Mouse (Mus musculus): ENCODE measurements around the gene Prlh. TPM values are rescaled to one million over a fixed set of nuclear protein-coding genes. Genes with fewer than 3 reads are reported as not detected.

The Prlh gene
- total RNA-seq, 2 experiments from 2014 or later = not detected

DNA sequence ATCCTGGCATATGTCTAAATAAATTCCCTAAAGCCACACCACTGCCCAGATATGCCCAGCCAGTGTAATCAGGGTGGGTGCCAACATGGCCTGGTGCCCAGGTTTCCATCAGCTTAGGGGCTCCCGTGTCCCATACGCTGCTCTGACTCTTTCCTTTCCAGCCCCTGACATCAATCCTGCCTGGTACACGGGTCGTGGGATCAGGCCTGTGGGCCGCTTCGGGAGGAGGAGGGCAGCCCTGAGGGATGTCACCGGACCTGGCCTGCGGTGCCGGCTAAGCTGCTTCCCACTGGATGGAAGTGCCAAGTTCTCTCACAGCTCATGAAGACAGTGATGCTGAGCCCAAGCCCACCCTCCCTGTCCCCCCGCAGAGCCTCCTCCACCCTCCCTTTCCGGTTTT is 780 bp downstream of the Prlh start:
- no peak for DNase-seq

- DNase-seq = peak; percentile 71
Measured at GRCm38 (mm10) chr1:90956245-90957096, 3.6 kb downstream of the Prlh start.

GRCm38 (mm10) chr1:90962526-90962925 is 9.6 kb downstream of the Prlh start:
- DNase-seq = no peak

DNA sequence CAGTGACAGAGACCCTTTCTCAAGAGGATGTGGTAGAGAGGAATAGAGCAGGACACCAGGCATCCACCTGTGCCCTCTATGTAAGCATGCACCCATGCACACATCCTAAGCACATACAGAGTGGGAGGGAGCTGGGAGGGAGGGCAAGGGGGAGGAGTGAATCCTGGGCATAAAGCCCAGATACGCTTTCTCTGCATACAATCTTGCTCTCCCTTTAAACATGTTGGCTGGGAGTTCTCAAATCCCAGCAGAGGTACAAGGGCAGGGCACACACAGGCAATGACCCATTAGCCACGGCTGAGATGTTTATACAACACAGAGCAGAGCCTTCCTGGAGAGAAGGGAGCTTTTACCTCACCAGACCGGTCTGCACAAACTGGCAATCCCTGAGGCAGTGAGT is 10.1 kb downstream of the Prlh start:
- no peak for DNase-seq

DNA sequence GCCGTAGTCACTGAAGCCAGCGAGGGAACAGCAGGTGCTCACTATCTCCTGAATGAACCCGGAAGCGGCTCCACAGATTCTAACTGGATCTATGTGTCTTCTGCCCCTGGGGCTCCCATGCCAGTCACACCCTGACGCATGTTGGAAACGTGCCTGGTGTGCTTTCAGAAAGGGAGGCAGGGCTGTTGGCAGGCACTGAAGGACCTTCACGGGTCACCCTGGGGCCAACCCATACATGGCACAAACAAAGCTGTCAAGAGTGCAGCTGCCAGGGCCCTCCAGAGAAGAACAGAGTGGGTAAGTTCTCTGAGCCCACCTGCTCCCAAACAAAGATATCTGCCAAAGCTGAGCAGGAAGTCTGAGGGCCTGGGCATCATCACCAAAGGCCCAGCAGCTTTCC is 14.7 kb downstream of the Prlh start:
- DNase-seq = peak; percentile 87

DNA sequence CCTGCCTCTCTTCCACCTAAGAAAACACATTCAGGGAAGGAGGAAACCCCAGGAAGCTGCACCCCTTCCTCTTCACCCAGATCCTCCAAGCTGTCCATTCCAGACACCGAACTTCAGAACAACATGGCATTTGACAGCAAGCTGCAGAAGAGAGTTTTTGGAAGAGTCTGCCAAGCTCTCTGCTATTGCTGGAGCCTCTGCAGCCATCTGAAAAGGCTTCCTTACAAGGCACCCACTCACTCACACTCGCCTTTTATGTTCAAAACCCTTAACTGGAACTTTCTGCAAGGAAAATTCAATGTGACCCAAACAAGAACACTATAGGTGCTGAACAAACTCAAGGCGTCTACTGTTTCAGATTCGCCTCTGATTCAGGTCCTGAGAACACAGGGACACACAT is 15.7 kb downstream of the Prlh start:
- no peak for DNase-seq

DNA sequence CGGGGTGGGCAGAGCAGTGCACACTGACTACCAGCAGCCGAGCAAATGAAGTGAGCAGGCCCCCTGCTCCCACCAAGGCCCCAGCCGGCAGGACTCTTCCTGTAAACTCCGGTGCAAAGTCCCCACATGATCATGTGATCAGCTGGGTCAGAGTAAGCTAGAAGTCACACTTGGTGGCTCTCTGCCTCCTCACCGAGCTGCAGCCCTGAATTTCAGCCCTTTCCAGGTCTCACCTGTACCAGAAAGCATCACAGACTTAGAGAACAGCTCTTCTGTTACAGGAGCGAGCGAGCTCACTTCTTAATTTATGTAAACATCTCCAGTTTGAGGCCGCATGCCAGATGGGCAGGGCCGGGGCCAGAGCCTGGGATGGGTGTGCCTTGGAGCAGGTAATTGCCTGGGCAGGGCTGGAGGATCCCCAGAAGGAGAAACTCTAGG is 16.5 kb downstream of the Prlh start, which contains the start of gene Rab17:
TSS of gene Rab17 (minus strand) at position 315 of the 438 bp plus-strand sequence.
- no peak for DNase-seq

GRCm38 (mm10) chr1:90969881-90970390 is 17.0 kb downstream of the Prlh start:
- DNase-seq = no peak

- DNase-seq = peak; percentile 98
Measured at GRCm38 (mm10) chr1:90972911-90973573, 20.1 kb downstream of the Prlh start.

DNA sequence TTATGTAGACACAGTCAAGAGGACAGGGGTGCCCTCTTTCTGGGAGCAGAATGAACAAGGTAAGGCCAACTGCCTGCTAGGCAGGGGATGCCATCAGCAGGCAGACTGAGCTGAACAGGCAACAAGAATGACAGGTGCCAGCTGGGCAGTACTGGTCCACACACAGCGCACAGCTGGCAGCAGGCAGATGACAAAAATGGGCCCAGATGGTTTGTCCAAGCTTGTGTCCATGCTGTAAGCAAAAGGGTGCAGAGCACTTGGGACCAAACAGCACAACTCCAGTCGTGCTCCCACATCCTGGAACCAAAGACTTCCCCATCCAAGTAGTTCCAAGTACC is 20.6 kb downstream of the Prlh start:
- no peak for DNase-seq

DNA sequence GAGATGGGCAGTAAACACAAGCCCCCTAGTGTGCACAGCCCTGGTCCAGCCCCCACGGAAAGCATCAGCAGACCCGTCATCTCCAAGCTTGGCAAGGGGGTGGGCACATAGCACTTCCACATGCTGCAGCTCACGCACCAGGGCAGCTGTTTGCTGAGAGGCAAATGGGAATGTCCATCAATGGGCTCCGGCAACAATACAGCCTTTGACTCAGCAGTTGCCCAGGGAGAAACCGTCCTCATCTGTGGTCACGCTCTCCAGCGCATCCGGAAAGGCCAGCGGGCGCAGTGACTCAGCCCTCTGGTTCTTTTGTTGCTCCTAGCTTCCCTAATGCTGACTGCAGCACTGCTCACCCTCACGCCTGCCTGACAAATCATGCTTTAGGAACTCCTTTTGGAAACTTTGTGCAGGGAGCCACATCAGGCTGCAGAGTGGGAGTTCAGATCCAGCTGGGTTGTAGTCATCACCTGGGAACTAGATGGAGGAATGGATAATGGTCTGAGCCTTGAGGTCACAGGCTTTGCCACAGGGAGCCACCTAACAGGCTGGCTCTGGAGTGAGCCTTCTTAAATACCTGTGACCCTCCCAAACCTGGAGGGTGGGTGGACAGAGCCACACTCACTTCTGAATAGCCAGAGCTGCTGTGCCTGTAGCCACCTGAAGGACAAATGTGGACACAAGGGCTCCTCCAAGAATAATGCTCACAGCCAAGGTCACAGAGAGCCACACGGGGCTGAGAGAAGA is 22.2 kb downstream of the Prlh start:
- DNase-seq = peak; percentile 76

DNA sequence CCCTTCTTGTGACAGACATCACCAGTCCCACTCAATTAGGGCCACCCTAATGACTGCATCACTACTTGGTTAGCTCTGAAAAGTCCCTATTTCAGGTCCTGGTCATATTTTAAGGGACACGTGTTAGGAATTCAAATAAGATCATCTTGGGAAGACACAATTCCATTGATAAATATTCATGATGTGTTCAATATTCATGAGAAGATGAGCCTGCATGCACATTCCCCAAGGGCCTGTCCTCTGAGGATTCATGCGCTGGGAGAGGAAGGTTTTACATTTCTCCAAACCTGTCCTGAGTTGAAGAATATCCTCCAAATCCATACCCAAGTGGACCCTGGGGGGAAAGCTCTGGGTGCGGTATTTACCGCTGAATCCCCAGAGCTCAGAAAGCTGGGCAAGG is 23.1 kb downstream of the Prlh start:
- DNase-seq = no peak

- peak; percentile 3 for DNase-seq
Measured at GRCm38 (mm10) chr1:90980638-90981330, 27.9 kb downstream of the Prlh start.

GRCm38 (mm10) chr1:90981346-90981745 is 28.4 kb downstream of the Prlh start:
- DNase-seq = no peak

DNA sequence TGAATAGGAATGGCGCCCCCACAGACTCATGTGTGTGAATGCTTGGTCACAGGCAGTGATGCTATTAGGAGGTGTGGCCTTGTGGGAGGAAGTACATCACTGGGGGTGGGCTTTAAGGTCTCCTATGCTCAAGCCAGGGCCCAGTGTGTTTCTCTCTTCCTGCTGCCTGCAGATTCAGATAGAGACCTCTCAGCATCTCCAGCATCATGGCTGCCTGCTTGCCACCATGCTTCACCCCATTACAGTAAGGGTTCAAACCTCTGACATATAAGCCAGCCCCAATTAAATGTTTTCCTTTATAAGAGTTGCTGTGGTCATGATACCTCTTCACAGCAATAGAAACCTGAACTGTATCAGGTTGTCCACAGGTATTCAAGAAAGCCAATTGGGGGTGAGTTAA is 43.0 kb downstream of the Prlh start:
- DNase-seq = no peak

DNA sequence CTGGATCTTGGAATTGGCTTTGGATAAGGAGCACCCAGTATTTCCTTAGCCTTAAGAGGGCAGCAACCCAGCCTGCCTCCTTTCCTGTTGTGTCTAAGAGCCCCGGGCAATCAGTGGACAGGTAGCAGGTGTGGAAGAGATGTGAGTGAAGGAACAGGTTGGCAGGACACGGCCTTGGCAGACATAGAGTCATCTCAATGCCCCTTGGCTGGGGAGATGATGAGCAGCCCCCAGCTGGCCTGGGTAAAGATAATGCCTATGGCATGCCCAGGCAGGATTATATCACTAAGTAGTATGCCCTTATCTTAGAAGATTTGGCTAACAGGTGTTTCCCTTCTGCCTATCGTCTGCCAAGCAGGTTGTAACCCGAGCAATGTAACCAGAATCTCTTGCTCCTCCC is 44.2 kb downstream of the Prlh start:
- DNase-seq = no peak

DNA sequence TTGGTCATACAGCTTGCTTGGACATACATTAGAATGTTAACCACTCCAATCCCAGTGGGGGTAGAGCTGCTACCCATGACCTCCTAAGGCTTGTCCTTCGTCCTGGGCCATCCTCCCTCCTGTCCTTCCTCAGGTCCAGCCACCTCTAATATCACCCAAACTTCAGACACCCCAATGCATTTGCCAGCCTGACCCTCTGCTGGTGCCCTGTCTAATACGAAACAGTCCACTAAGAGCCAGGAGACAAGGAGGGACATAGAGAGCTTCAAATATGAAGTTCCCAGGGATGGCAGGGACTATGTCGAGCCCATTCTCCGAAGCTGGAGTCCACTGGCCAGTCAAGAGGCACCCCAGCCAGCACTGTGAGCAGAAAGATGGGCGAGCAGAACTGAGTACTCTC is 44.7 kb downstream of the Prlh start:
- no peak for DNase-seq

GRCm38 (mm10) chr1:90998268-90998890 is 45.5 kb downstream of the Prlh start, which contains the start of gene Lrrfip1:
Gene Lrrfip1 (plus strand): TSS chr1:90998737.
- peak; percentile 78 for DNase-seq

DNA sequence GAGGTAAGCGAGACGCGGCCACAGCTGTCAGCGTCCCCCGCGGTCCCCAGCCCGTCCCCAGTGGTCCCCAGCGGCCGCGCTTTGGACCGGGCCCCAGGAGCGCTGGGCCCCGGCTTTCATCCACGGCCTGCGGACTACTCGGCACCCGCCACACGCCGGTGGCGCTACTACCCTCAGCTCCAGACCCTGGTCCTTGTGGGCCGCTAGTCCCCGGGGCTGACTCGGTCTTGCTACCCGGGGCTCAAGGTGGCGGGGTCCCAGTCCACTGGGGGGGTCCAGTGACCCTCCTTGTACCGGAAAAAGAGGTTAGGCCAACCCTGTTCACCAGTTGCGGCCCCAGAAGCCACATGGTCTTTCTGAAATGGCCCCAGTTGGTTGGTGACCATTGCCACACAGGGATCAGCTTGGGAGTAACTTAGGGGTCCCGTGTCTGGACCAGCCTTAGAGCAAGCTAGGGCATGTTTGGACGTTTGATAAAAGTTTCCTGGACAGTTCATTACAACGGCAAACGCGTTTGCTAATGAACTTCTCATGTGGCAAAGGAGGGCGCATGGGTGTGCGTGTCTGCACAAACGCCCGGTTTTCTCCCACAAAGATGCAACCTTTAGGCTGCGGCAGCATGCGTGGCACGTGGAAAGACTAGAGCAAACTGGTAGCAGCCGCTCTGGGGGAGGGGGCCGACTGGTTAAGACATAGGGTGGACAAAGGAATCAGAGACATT is 46.1 kb downstream of the Prlh start:
- no peak for DNase-seq

- no peak for DNase-seq
Measured at GRCm38 (mm10) chr1:90999911-91000601, 47.1 kb downstream of the Prlh start.

Measured in adrenal gland, postnatal 10 days (tissue).